Mouse (Mus musculus) cerebellum, adult 11 months (tissue): ENCODE data around the gene Nphs1.

Experiments
- DNase-seq: peaks from one replicate; pipeline ENCODE4 v3.0.0; 2022

The Nphs1 gene

GRCm38 (mm10) chr7:30457629-30458330 lies at the start of gene Nphs1, which contains the start of gene Kirrel2:
Nphs1 (plus strand) TSS chr7:30458315.
Kirrel2 (minus strand) TSS chr7:30457690.
- DNase-seq = no peak

- DNase-seq = no peak
Observed at GRCm38 (mm10) chr7:30408639-30409038, 49.5 kb upstream of the Nphs1 start.

- no peak for DNase-seq
Observed at GRCm38 (mm10) chr7:30409789-30410188, 48.3 kb upstream of the Nphs1 start.

GRCm38 (mm10) chr7:30411023-30411422 lies 47.1 kb upstream of the Nphs1 start:
- DNase-seq = no peak

GRCm38 (mm10) chr7:30412735-30413147 lies 45.4 kb upstream of the Nphs1 start:
- no peak for DNase-seq

GRCm38 (mm10) chr7:30413596-30413995 lies 44.5 kb upstream of the Nphs1 start, which contains the start of gene Tyrobp:
Tyrobp (plus strand) TSS chr7:30413760.
- no peak for DNase-seq

- no peak for DNase-seq
Observed at GRCm38 (mm10) chr7:30417856-30418255, 40.3 kb upstream of the Nphs1 start.

- no peak for DNase-seq
Observed at GRCm38 (mm10) chr7:30419561-30420499, 38.3 kb upstream of the Nphs1 start, which contains the start of gene Hcst. Hcst (minus strand) TSS chr7:30419854.

- no peak for DNase-seq
Observed at GRCm38 (mm10) chr7:30420673-30421072, 37.4 kb upstream of the Nphs1 start.

- peak; percentile 67 for DNase-seq
Observed at GRCm38 (mm10) chr7:30421175-30421889, 36.8 kb upstream of the Nphs1 start, which contains the start of gene Nfkbid. Nfkbid (plus strand) TSS chr7:30421732.

- peak; percentile 92 for DNase-seq
Observed at GRCm38 (mm10) chr7:30421890-30422435, 36.2 kb upstream of the Nphs1 start.

- no peak for DNase-seq
Observed at GRCm38 (mm10) chr7:30422560-30422959, 35.6 kb upstream of the Nphs1 start.

- no peak for DNase-seq
Observed at GRCm38 (mm10) chr7:30423071-30423641, 35.0 kb upstream of the Nphs1 start.

GRCm38 (mm10) chr7:30429327-30429726 lies 28.8 kb upstream of the Nphs1 start:
- no peak for DNase-seq

- no peak for DNase-seq
Observed at GRCm38 (mm10) chr7:30430191-30430590, 27.9 kb upstream of the Nphs1 start.

GRCm38 (mm10) chr7:30431793-30432192 lies 26.3 kb upstream of the Nphs1 start:
- DNase-seq = peak; percentile 88

GRCm38 (mm10) chr7:30434238-30434637 lies 23.9 kb upstream of the Nphs1 start:
- DNase-seq = no peak

- no peak for DNase-seq
Observed at GRCm38 (mm10) chr7:30434701-30435100, 23.4 kb upstream of the Nphs1 start.

GRCm38 (mm10) chr7:30435156-30435555 lies 23.0 kb upstream of the Nphs1 start:
- no peak for DNase-seq

GRCm38 (mm10) chr7:30436879-30437278 lies 21.2 kb upstream of the Nphs1 start:
- no peak for DNase-seq

- DNase-seq = no peak
Observed at GRCm38 (mm10) chr7:30439734-30440133, 18.4 kb upstream of the Nphs1 start.

GRCm38 (mm10) chr7:30440697-30441096 lies 17.4 kb upstream of the Nphs1 start:
- DNase-seq = peak; percentile 62
